Mouse (Mus musculus): ENCODE results near the gene Rras. TPM values are rescaled to one million over a fixed set of nuclear protein-coding genes. Genes with fewer than 3 reads are reported as not detected.

Rras gene
- total RNA-seq (2021), result 60.3 and 63.4 TPM in 2 replicates
- long read RNA-seq, experiment 1, transcript Rras-201 (6 exons, 995 nt), result major isoform, 91 of 103 reads
- long read RNA-seq, experiment 1, partial matches to known transcripts, result 5 of 103 reads
- long read RNA-seq, experiment 1, other reads (novel, unspliced or antisense), result 7 of 103 reads
- long read RNA-seq, experiment 2, transcript Rras-201 (6 exons, 995 nt), result major isoform, 60 of 68 reads
- long read RNA-seq, experiment 2, partial matches to known transcripts, result 4 of 68 reads
- long read RNA-seq, experiment 2, other reads (novel, unspliced or antisense), result 4 of 68 reads

DNA sequence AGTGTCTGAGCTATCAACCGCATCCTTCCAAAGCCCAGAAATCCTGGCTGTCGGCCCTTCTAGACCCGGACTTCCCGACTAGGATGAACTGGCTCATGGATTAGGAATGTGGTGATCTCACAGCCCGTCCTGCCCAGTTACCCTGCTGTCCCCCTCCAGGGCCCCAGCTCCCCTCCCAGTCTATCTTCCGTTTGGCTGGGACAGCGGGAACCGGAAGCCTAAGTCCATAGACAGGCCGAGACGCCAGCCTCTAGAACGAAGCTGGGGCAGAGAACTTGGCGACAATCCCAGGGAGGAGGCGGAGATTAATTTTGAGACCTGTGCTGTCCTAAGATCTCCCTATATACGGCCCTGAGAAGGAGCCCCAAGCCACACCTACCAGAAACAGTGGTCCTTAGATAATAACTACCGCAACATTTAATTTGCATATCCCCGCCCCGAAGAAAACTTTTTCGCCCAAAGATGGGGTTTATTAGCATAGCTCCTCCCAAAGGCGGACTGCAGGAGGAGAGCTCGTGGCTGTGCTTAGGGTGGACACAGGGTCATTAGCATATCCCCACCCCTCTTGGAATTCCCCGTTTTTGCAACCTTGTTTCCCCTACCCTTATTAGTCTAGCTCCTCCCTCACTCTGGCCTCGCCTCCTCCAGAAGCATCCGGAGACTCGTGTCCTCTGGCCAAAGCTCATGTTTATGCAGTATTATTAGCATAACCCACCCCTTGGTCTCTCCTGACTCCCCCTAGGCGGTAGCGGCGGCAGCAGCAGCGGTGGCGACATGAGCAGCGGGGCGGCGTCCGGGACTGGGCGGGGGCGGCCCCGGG lies at the start of gene Rras:
Gene Rras, plus strand, starts transcription at position 720 of the 820 bp plus-strand sequence.
- peak; percentile 93 for DNase-seq

DNA sequence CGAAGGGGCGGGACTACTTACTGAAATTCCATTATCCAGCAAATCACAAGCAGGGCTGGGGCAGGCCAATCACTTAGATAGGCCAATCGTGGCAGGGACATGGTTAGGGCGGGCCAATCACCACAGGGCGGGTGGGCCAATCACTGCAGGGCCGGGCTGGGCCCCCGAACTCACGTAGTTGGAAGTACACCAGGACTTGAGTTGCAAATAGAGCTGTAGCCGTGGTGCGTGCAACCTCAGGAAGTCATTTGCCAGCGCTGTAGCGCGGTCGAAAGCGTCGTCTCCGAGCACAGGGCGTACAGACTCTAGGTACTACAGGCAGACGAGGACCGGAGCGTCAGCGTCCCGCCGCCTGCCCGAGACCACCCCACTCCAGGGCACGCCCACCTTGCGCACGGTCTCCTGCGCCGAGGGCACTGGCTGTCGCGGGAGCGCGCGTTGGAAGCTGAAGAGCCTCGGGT lies 47.5 kb upstream of the Rras start:
- peak; percentile 93 for DNase-seq

- no peak for DNase-seq
These were observed 46.6 kb upstream of the Rras start for GRCm38 (mm10) chr7:44971142-44971541.

DNA sequence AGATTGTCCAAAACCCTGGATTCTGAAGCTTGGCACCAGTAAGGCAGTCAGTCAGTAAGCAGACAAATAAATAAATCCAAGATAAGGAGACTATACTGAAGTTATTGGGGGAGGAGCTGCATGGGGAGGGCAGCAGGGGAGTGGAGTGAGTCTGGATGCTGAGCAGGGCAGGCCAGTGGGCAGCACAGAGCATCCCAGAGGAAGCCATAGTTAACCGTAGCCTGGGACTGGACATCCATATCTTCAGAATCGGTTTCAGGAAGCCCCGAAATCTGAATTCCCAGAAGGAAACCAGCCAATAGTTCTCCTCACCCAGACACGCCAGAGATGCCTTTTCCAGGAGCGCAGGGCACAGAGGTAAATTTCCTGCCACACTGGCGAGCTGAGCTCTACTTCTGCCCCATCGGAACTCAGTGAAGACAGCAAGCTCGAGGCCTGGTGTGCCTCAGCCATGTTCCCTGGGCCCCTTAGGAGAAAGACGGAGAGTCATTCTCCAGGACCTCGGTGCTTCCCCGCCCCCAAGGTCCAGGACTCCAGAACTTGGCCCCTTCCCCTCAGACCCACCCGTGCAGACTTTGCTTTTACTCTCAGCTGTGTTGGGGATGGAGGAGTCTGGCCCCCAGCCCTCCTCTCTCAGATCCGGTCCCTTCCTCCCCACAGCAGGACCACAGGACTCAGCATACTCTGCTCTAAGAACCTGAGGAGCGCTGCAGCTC lies 44.2 kb upstream of the Rras start:
- DNase-seq, result no peak

DNA sequence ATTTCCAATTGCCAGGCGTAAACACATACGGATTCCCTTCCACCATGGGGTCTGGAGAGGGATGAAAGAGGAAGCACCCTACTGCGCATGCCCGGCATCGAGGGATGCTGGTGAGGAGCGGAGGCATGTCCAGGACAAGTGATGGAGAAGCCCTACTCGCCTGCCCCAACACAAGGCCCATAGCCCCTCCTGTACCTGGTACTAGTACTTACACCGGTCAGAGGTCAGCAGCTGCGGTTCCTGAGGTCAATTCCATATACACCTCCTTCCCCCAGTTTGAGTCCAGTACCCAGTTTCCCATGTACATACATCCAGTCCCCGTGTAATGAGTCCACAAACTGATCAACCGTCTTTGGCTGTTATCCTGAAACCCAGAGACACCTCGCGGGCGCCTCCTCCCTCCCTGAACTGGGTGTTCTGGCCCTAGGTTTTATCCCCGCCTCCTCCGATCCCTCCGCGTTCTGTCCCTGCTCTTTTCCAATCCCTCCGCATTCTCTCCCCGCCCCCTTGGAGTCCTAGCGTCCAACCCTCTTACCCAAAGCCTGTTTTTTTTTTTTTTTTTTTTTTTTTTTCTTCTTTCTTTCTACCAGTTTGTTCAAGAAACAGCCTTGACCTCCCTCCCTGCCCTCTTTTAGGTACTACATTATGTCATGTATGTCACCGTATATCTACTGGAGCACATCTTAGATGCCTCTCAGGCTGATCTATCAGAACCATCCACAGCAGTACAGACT lies 43.2 kb upstream of the Rras start, which contains the start of gene Cpt1c:
Gene Cpt1c, minus strand, starts transcription at position 469 of the 734 bp plus-strand sequence.
- peak; percentile 91 for DNase-seq

DNA sequence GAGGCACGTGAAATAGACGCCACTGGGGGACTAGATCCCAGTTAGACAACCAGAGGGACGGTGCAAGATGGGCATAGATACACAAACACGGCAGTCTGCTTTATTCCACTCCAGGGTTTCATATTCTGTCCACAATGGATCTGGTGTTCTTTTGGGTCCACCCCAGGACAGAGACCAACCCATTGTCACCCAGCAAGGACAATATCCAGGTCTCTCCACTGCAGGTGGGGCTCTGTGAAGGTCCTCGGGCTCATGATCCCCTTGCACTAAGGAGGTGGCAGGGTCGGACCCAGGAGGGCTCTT lies 42.7 kb upstream of the Rras start:
- no peak for DNase-seq

DNA sequence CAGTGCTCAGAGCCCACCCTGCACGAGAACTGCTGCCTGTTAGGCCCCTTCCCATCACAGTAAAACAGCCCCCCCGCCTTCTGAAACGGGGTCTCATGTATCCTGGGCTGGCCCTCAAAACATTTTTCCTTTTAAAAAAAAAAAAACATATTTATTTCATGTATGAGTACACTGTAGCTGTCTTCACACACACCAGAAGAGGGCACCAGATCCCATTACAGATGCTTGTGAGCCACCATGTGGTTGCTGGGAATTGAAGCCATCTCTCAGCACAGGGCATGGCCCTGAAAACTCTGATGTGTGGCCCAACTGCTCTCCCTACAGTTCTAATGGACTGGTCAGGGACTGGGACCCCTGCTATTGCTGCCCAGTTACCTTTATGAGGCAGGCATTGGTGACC lies 39.5 kb upstream of the Rras start:
- DNase-seq, result no peak

DNA sequence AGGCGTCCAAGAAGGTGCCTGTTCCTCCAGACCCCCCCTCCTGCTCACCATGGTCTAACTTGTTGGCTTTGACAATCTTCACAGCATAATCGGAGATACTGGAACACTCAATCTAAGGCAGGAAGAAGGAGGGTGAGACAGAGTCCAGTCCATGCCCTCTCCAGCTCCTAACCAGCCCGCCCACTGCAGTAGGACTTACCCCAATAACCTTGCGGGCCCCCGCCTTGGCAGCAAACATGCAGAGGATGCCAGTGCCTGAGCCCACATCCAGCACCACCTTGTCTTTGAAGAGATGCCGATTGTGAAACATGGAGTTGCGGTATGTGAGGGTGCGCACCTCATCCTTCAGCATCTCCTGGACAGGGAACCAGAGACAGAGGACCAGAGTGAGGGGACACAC lies 36.2 kb upstream of the Rras start:
- DNase-seq, result no peak

DNA sequence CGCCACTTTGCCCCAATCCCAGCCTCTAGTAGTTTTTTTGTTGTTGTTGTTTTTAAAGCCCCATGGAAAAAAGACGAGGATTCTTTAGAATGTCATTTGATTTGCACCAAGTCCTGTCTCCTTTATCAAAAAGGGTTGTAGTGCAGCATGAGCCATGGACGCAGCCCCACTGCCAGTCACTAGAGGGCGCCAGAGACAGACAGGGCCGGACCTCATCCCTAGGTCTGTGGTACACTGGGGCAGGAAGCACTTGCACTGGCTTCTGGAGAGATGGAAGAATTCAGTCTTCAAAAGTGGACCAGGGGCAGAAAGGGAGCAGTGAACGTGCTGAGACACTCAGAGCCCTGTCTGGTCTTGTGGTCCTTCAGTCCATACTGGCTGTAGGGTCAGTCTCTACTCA lies 34.7 kb upstream of the Rras start:
- DNase-seq, result peak; percentile 94

DNA sequence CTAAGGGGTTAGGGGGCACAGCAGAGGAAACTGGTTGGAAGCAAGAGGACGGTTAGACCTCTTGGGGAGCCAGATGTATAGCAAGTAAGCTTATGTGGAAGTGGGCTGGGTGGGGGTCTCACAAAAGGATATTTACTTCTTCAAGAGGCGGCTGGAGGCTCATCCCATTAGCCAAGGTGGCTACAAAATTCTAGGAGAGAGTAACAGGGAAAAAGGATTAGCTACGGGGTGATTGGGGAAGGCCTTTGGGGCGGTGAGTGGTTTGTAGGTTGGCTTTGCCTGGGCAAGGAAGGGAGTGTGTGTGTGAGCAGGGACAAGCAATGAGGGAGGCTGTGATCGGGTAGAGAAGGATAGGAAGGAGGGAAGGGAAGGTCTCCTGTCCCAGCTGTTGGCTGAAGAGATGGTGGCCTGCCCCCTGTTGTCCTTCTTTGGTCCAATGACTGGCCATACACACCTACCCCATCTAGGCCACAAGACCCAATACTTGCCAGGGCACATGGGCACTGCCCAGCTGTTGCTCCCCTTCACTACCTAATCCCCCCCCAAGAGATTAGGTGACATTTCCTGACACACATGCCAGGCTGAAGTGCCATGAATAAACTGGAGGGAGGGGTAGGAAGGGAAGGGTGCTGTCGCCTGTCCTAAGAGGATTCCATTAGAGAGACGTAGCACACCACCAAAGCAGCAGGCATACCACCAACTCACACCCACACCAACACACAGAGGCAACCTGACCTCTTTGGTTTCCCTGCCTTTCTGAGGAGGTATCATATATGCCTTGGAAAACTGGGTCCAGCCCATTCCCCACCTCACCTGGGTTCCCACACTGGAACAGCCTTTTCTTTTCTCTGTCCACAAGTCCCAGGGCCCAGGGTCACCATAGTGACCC lies 33.6 kb upstream of the Rras start:
- DNase-seq, result peak; percentile 3

DNA sequence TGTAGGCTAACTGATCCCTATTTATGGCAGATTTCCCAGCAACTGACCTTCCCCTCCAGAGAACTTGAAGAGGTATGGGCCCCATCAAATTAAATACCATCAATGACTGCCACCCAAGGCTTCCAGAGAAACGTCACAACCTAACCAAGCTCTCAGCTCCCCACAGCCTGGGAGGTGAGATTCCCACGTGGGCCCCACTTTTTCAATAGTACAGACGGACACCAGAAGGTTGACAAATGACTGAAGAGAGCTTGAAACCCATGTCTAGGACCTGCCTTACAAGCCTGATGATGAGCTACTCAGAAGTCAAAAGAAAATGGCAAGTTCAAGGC lies 33.0 kb upstream of the Rras start:
- DNase-seq, result peak; percentile 19

DNA sequence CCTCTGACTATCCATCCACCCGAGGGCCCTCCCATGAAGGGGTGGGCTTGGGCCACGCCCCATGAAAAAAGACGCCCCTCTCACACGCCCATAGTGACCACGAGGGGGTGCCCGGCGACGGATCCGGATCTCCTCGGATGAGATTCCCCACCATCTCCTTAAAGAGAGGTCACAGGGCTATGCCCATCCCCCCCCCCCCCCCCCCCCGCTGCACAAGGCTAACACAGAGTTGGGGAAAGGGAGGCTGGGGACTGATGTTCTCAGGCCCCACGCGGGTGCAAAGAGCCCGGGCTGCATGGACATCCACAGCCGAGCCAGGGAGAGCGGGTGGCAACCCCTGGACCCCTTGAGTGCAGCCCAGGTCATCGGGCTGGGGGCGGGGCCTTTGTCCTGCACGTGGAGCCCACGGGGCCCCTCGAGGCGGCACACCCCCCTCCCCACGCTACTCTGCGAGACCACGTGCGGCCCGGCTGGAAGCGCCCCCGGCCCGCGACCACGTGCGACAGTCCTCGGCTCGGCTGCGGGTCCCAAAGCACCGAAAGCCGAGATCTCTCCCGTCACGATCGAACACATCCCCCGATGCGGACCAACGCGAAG lies 32.1 kb upstream of the Rras start:
- DNase-seq, result peak; percentile 90

DNA sequence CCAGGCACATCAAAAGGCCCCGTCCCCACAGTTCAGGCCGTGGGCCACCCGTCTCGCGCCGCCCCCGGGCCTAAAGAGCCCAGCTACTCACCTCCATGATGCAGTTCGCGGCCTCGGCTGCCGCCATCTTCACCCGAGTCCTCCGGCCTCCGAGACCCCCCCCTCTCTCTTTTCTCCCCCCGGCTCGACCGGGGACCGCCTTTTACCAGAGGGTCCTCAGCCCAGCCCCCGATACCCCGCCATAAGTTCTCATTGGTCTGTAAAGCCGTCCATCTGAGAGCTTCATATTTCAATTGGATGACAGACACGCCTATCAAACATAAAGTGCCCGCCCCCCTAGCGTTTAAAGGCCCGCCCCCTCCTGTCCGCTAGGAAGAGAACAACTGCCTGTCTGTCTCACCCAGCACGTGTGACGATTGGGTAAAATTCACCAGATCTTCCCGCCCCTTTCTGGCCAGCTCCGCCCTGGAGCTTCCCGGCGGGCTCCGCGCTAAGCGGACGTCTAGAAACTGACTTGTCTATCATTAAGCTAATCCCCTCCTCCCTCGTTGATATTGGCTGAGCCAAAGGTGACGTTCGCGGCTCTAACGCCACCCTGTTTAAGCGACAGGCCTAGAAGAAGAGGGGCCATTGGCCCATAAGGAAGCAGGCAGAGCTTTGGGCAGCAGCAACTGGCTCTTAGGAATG lies 31.4 kb upstream of the Rras start, which contains the start of gene Prmt1:
Gene Prmt1, minus strand, starts transcription at position 377 of the 687 bp plus-strand sequence.
- peak; percentile 97 for DNase-seq

DNA sequence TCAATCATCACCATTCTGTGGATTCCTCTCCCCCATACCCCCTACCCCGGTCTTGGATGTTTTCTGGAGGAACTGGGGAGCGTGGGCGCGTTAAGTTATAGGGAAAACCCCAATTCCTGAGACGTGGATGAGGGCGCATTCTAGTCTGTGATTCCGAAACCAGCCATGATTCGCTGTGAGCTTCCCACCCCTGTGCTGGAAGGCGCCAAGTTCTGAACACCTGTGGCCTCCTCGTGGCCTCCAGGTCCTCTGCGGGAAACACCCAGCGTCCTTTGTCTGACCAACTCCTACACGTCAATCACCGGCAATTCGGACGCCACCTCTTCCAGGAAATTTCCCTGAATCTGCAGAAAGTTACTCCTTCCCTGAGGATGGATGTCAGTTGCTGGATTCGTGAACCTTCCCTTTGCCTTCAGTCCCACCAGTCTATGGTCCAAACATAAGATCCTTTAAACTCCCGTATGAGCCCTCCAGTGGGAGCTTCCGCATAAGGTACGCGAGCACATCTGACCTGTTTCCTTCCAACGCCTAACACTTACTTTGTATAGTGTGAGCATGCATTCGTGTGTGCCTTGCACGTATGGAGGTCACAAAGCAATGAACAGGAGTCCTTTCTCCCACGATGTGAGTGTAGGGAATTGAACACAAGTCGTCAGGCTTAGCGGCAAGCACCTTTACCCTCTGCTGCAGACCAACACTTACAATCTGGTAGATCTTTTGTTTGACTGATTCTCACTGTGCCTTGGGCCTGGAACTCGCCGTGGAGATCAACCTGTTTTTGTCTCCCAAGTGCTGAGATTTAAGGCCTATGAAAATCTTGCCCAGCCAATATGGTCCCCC lies 30.7 kb upstream of the Rras start:
- DNase-seq, result no peak

DNA sequence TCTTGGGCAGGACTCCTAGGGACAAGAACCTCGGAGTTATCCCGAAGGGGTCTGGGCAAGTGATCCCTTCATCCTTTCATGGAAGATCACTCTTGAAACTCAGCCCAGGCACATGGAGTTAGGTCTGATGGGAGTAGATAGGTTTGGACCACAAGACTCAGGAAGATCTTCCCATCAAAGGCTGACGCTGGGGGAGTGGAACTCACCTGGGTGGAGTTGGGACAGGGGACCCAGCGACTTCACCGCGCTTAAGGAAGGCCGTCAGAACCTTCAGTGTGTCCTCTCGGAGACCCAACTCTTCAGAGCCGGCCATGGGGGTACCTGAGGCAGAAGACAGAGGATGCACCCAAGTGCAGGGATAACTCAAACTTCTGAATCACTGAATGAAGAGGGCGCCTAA lies 21.1 kb upstream of the Rras start:
- DNase-seq, result no peak

GRCm38 (mm10) chr7:44997231-44997939 lies 20.4 kb upstream of the Rras start, which contains the start of gene Irf3:
Gene Irf3, plus strand, starts transcription at chr7:44997648.
- peak; percentile 98 for DNase-seq

GRCm38 (mm10) chr7:44997940-44998428 lies 19.8 kb upstream of the Rras start:
- DNase-seq, result no peak

- DNase-seq, result peak; percentile 87
These were observed 19.2 kb upstream of the Rras start, which contains the start of gene Bcl2l12 for GRCm38 (mm10) chr7:44998501-44998955. Gene Bcl2l12, minus strand, starts transcription at chr7:44998712.
